Mouse (Mus musculus) brain, adult 2 months (tissue): ENCODE results near the gene Cachd1.

Source experiments
- DNase-seq: peaks from one replicate; pipeline ENCODE4 v3.0.0; 2011; ENCODE audit warnings: low read depth, low spot score

The Cachd1 gene

DNA sequence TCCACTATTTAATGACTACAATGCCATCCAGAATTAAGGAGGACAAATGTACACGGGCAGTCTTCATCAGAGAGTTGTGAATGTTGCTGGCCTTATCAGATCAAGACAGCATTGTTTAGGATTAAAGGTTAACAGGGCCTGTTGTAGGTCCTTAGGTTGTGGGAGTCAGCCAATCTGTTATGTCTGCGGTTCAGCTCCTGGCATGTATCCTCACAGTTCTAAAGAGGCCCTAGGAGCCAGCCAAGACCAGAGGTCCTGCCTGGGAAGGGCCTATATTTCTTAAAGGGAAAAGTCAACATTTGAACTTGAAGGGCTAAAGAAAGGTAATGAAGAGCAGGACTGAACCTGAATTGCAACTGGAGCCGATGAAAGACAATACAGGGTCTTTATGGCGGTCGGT, 13.7 kb downstream of the Cachd1 start:
- DNase-seq = no peak

DNA sequence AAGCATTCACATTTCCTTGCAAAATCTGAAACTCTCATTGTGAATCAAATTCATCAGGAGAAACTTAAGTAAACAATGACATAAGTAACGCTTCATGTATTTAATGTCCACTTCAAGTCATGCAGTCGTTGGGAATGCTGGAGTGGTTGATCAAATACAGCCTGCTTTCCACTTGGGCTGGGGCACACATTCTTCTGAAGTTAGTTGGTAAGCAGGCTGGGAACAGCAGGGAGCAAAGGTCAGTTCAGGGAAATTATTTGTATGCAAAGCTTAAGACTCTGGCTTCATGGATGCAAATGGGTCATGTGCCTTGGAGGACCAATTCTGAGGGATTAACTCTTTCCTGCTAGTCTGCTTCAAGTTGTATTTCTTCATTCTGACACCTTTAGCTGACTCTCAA, 16.7 kb downstream of the Cachd1 start:
- DNase-seq = no peak

DNA sequence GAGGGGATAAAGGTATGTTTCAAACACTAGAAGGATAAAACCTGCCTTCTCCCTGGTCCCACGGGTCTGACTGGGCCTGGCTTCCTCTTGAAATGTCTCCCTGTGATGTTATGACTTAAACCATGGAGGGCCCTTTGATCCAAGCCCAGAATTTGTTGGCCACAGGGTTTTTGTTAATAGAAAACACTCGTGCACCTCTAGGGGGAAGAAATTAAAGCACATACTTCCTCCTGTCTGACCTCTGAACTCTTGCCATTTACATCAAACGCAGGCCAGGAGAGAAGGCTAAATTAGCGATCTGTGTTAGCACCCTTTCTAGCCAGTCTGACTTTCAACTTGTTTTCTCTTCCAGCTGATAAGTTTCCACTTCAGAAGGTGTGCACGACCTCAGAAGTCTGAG, 19.0 kb downstream of the Cachd1 start:
- no peak for DNase-seq

- DNase-seq = no peak
Observed at GRCm38 (mm10) chr4:100800730-100801442, 24.4 kb downstream of the Cachd1 start.

GRCm38 (mm10) chr4:100801443-100801786, 24.9 kb downstream of the Cachd1 start:
- no peak for DNase-seq

DNA sequence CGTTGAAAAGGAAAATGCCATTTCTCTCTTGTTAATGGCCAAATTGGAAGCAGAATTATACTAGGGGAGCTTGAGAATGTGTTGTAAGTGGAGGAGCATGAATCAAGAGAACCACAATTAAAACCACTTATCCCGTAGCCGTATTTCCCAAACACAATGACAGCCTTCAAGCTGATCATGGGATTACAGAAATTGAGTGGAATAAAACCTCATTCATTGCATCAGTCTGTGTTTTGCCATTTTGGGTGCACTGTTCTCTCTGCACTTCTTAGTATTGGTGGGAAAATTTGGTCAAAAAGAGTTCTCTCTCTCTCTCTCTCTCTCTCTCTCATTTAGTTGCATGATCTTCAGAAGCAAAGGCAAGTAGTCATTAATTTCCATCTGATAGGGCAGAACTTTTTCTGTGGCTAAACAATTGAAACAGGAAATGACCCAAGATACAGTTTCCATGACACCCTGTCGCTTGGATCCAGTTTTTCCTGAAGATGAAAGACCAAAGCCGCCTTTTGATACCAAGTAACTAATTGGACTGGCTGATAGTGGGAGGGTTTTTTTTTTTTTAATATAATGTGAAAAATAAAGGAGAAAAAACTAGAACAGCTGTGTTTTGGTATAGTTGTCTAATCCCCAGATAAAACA, 34.7 kb downstream of the Cachd1 start:
- DNase-seq = no peak

- no peak for DNase-seq
Observed at GRCm38 (mm10) chr4:100811802-100812510, 35.5 kb downstream of the Cachd1 start.

GRCm38 (mm10) chr4:100813767-100814461, 37.4 kb downstream of the Cachd1 start:
- DNase-seq = no peak

GRCm38 (mm10) chr4:100819238-100819637, 42.8 kb downstream of the Cachd1 start:
- no peak for DNase-seq

DNA sequence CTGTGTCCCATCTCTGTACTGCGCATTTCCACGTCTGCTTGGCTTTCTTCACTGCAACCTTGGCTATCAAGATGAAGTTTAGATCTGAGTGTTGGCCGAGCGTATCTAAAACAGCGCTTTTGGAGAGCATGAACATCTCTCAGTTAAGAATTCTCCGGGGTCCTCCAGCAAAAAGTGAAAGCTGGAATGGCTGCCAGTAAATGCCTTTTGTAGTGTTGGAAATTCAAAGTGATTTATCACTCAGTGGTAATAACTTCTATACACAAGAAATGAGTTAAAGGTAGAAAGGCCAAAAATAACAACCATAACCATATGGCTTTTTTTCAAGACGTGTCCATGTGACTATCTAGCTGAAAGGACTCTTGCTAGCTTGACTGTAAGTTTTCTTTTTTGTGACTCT, 46.1 kb downstream of the Cachd1 start:
- DNase-seq = no peak

GRCm38 (mm10) chr4:100827374-100827773, 50.9 kb downstream of the Cachd1 start:
- DNase-seq = no peak

- no peak for DNase-seq
Observed at GRCm38 (mm10) chr4:100828737-100829136, 52.3 kb downstream of the Cachd1 start.

GRCm38 (mm10) chr4:100837205-100837604, 60.7 kb downstream of the Cachd1 start:
- DNase-seq = peak; percentile 5

DNA sequence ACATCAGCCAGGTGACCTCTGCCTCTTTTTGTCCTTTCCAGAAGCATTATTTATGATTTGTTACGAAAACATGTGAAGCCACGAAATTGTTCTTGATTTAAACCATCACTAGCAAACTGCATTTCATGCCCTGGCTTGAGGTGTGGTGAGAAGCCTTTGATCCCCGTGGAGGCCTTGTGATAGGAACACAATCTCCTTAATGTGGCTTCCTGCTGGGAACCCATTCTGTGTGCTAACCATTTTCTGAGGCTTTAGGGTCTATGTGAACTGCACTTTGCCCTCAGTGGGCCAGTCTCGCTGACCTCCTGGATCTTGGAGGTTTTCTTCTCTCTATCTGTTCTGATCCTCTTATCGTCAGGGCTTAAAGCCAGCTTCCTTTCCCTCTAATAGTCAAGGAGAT, 66.2 kb downstream of the Cachd1 start:
- DNase-seq = no peak

DNA sequence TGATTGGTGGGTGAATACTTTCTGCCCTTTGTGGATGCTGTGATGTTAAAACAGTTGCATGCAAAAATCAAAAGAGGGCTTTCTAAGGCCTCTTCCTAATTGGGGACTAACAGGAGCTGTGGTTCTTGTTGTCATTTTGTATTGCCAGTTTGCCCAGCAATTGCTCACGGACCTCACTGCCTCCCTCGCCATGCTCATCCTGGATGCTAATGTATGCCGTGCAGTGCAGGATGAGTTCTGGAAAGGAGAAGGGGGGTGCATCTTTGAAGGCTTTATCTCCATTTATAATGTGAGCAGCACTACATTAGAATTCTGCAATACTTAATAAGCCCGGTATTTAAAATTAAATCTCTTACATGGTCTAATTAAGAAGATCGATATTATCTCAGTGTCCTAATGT, 66.6 kb downstream of the Cachd1 start:
- DNase-seq = peak; percentile 6

DNA sequence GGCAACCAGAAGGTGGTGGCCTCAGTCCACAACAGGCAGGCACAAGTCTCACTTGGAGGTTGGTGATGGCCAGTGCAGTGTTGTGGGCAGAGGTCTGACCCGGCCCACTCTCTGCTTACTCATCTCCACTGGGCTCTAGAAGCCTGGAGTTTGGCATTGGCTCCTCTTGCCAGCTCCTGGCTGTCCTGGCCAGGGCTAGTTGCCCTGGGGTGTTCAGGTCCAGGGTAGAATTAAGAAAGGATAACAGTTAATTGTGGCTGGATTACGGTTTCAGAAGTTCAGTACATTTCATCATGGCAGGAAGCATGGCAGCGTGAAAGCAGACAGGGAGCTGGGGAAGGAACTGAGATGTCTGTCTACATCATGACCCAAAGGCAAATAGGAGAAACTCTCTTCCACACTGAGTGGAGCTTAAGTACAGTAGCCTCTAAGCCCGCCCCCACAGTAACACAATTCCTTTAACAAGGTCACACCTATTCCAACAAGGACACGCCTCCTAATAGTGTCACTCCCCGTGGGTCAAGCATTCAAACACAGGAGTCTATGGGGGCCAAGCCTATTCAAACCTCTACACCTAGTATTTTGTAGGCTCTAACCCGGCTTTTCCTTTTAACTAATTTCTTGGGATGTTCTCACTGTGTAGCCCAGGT, 74.5 kb downstream of the Cachd1 start:
- no peak for DNase-seq

DNA sequence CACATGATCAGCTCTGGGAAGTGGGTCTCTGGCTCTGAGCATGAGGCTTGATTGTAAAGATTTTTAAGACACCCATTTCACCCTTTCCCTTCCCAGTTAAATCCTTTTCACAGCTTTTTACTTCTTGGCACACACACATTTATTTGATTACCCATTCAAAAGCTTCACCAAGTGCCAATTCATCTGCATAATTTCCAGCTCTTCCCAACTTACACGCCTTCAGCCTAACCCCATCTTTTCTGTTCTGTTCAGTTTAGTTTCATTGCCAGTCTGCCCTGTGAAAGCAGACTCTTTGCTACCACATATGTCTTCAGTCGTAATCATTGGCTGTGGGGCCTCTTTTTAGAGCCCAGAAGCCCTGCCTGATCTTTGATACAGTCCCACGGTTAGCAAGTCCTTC, 76.0 kb downstream of the Cachd1 start:
- DNase-seq = no peak

DNA sequence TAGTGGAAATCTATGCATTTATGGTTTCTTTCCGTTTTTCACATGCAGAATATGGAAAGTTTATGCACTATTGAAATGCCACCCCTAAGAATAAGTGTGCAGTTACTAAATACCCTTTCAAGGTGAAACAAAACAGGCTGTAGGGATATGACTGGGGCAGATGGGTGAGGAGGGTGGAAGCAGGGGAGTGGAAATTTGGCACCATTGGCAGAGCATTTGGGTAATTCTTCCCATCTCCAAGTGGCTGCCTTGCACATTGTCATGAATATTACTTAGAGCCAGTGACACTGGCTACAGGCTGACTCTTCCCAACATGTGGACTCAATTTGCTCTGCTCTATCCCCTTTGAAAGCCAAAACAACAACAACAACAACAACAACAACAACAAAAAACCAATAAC, 77.0 kb downstream of the Cachd1 start:
- no peak for DNase-seq

DNA sequence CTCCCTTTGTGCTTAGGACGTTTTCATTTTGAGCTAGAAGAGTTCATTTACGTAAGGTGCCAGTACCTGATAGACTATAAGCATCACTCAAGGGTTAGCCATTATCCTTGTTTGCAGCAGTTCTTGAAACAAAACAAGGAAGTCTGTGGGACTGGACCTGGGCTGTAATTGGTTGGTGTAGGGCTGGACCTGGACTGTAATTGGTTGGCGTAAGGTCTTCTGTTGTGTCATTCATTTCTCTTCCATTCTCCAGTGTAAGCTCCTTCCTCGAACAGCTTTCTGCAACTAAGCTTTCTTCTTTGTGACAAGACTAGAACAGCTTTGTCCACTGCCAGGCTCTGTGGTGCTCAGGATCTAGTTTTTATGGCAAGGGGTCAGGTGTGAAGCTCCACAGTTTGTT, 78.9 kb downstream of the Cachd1 start:
- DNase-seq = no peak

GRCm38 (mm10) chr4:100857411-100857869, 81.0 kb downstream of the Cachd1 start:
- DNase-seq = no peak

DNA sequence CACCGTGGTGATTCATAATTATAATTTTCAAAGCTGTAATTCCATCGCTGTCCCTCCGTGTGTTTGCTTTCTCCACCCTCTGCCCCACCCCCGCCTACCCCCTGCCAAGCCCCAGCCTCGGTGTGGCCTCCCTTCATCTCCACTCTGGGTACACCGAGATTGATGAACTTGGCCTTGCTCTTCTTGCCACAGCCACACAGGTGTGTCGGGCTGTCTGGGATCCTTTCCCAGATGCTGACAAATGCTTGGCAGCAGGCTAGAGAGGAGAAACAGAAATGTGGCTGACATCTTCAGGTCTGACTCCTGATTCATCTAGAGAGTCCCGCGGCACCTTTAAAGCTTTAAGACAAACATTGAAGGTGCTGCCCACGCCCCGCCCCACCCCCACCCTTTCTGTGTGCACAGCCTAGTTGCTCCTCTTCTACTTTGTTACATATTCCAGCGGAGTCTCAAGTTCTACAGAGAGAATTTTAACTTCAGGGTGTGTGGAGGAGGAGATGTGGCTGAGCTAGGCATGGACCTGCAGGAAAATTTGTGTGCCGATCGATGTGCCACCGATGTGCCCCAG, 87.5 kb downstream of the Cachd1 start:
- peak; percentile 28 for DNase-seq
